Mouse (Mus musculus): ENCODE data around the gene Emx1. TPM values are rescaled to one million over a fixed set of nuclear protein-coding genes. Genes with fewer than 3 reads are reported as not detected.

Gene Emx1
- polyA plus RNA-seq (2012; rRNA removed; ENCODE audit: low replicate concordance) = not detected in 2 replicates

GRCm38 (mm10) chr6:85187340-85188211 lies at the start of gene Emx1:
TSS of gene Emx1 (plus strand) at chr6:85187438.

Other genes starting within 250 kb of the Emx1 start
- gene Exoc6b, start 117.9 kb upstream of the Emx1 start, polyA plus RNA-seq (2012; rRNA removed; ENCODE audit: low replicate concordance) = 5.9 and 11.1 TPM in 2 replicates
- 13.6 and 24.8 TPM in 2 replicates for gene Spr, start 49.7 kb upstream of the Emx1 start, polyA plus RNA-seq (2012; rRNA removed; ENCODE audit: low replicate concordance)
- 29.4 and 34.1 TPM in 2 replicates for gene Sfxn5, start 146.0 kb downstream of the Emx1 start, polyA plus RNA-seq (2012; rRNA removed; ENCODE audit: low replicate concordance)
- 43.6 and 45.1 TPM in 2 replicates for gene Rab11fip5, start 187.2 kb downstream of the Emx1 start, polyA plus RNA-seq (2012; rRNA removed; ENCODE audit: low replicate concordance)
- not detected in 2 replicates for gene Noto, start 236.4 kb downstream of the Emx1 start, polyA plus RNA-seq (2012; rRNA removed; ENCODE audit: low replicate concordance)
- gene Smyd5, start 244.6 kb downstream of the Emx1 start, polyA plus RNA-seq (2012; rRNA removed; ENCODE audit: low replicate concordance) = 22.0 and 29.7 TPM in 2 replicates